Mouse (Mus musculus) lung, adult 2 months (tissue): Measurements from ENCODE around the gene Ermp1.

Experiments used
- CTCF ChIP-seq: fragments of 200-500 bp; IDR thresholded peaks from 2 replicates; pipeline ENCODE4 v1.5.1; 2011; ENCODE audit warnings: mild to moderate bottlenecking, low read length, control low read depth; ENCODE audit not compliant: insufficient read depth
- POLR2A ChIP-seq: fragments of 200-500 bp; IDR thresholded peaks from 2 replicates; pipeline ENCODE4 v1.6.1; 2011; ENCODE audit warnings: low read depth, mild to moderate bottlenecking, control low read depth, low read length, borderline replicate concordance; ENCODE audit errors: extremely low read depth

GRCm38 (mm10) chr19:29649683-29650082 is 1.5 kb upstream of the Ermp1 start:
- no peak for TF ChIP-seq CTCF
- TF ChIP-seq POLR2A = no peak
